Mouse (Mus musculus) stomach, postnatal 0 days (tissue): ENCODE data around the gene Nup107.

Source experiments
- CTCF ChIP-seq: IDR thresholded peaks from 2 replicates; pipeline ENCODE4 v1.5.1; 2016; ENCODE audit warnings: antibody characterized with exemption, low read depth, mild to moderate bottlenecking, moderate library complexity
- EP300 ChIP-seq: optimal IDR thresholded peaks from 2 replicates; pipeline ENCODE3; 2016; ENCODE audit warnings: antibody characterized with exemption

GRCm38 (mm10) chr10:117776281-117777102 is 16.0 kb downstream of the Nup107 start:
- no peak for TF ChIP-seq EP300
- TF ChIP-seq CTCF: no peak
